Mouse (Mus musculus) stomach, postnatal 0 days (tissue): Measurements from ENCODE around the gene Kat8.

Source experiments
- CTCF ChIP-seq: IDR thresholded peaks from 2 replicates; pipeline ENCODE4 v1.5.1; 2016; ENCODE audit warnings: antibody characterized with exemption, low read depth, mild to moderate bottlenecking, moderate library complexity
- EP300 ChIP-seq: optimal IDR thresholded peaks from 2 replicates; pipeline ENCODE3; 2016; ENCODE audit warnings: antibody characterized with exemption

DNA sequence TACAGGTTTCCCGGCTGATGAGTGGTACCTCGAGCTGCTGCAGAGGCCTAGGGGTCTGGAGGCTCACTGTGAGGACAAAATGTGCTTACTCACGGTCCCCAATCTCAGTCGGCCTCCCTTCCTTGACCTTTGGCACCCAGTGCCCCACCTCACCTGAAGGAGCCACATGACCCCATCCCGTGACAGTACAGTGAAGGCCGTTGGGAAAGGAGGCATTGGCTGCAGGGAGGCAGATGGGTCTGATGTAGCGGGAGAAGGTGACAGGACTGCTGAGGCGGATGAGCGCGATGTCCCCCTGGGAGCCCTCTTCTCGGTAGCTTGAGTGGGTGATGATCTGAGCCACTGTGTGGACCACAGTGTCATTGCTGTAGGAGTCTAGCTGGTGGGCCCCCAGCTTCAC lies 14.5 kb downstream of the Kat8 start:
- TF ChIP-seq EP300 (no peak), CTCF (no peak)
